Mouse (Mus musculus) liver, postnatal 0 days (tissue): Measurements from ENCODE around the gene Kcnn1. TPM values are rescaled to one million over a fixed set of nuclear protein-coding genes. Genes with fewer than 3 reads are reported as not detected.

Experiments used
- ATAC-seq: fragments of 200-750 bp; cut with Nextera tagmentation; 2 replicates; pipeline ENCODE4 v1.8.0; 2017; ENCODE audit warnings: mild to moderate bottlenecking, moderate library complexity
- DNase-seq: peaks from one replicate; pipeline ENCODE4 v3.0.0-alpha.2; 2016
- H3K27ac ChIP-seq: fragments of 300-500 bp; sonication (generic); 2 replicates; pipeline ENCODE4 v1.5.1; 2014; ENCODE audit warnings: antibody characterized with exemption, moderate library complexity, mild to moderate bottlenecking, low read depth
- H3K27me3 ChIP-seq: fragments of 300-500 bp; sonication (generic); 2 replicates; pipeline ENCODE4 v1.6.1; 2014; ENCODE audit warnings: low read length, control low read depth, mixed read lengths; ENCODE audit not compliant: insufficient read depth
- H3K36me3 ChIP-seq: fragments of 300-500 bp; sonication (generic); replicated peaks from 2 replicates; pipeline ENCODE4 v1.6.1; 2014; ENCODE audit warnings: mild to moderate bottlenecking, control low read depth, low read length, moderate library complexity, mixed read lengths; ENCODE audit not compliant: insufficient read depth
- H3K4me1 ChIP-seq: fragments of 300-500 bp; sonication (generic); 2 replicates; pipeline ENCODE4 v1.6.1; 2014; ENCODE audit warnings: antibody characterized with exemption, mild to moderate bottlenecking, control low read depth; ENCODE audit not compliant: insufficient read depth
- H3K4me2 ChIP-seq: fragments of 300-500 bp; sonication (generic); 2 replicates; pipeline ENCODE4 v1.6.1; 2014; ENCODE audit warnings: low read depth, mild to moderate bottlenecking, low read length, moderate library complexity, mixed read lengths
- H3K4me3 ChIP-seq: fragments of 300-500 bp; sonication (generic); 2 replicates; pipeline ENCODE4 v1.5.1; 2014; ENCODE audit warnings: low read depth, low read length
- H3K9ac ChIP-seq: fragments of 300-500 bp; sonication (generic); replicated peaks from 2 replicates; pipeline ENCODE4 v1.6.1; 2014; ENCODE audit warnings: mild to moderate bottlenecking, moderate library complexity
- H3K9me3 ChIP-seq: fragments of 300-500 bp; sonication (generic); 2 replicates; pipeline ENCODE4 v1.6.1; 2016; ENCODE audit warnings: mild to moderate bottlenecking, control low read depth, low read length, mixed read lengths
- CTCF ChIP-seq: sonication (generic); IDR thresholded peaks from 2 replicates; pipeline ENCODE4 v1.5.1; 2016; ENCODE audit warnings: antibody characterized with exemption, low read depth
- EP300 ChIP-seq: IDR thresholded peaks from 2 replicates; pipeline ENCODE4 v1.6.1; 2016; ENCODE audit warnings: antibody characterized with exemption, low read depth, mild to moderate bottlenecking
- WGBS: fragments of 180-500 bp; shearing (Covaris S2); extraction: QIAGEN DNeasy Blood & Tissue Kit; methylation state at CpG from one replicate; pipeline ENCODE4 v1.1.7; 2014; ENCODE audit not compliant: insufficient replicate concordance; 5-methylcytosine and 5-hydroxymethylcytosine counted together
- polyA plus RNA-seq: library from polyadenylated mRNA; unstranded; fragments of >200 nt; fragmentation: Nextera tagmentation; extraction: Ambion mirVana; gene quantifications from 2 replicates; pipeline ENCODE4 v1.2.1, GENCODE M21; 2015

Kcnn1 gene
- polyA plus RNA-seq, 1 experiment from 2014 or later = 0.19 TPM

- Histone ChIP-seq H3K4me3 (no peak overlapping the region), H3K27ac (no peak overlapping the region), H3K27me3 (peaks cover 42% of the 10 kb centered on the region), H3K9ac (no peak overlapping the region), H3K4me2 (no peak overlapping the region), H3K4me1 (peaks cover 18% of the 10 kb centered on the region), H3K9me3 (no peaks in the 10 kb centered on the region), H3K36me3 (peaks cover 18% of the 10 kb centered on the region)
- TF ChIP-seq CTCF = no peak
- no peak for TF ChIP-seq EP300
- DNase-seq = no peak
- no peak for ATAC-seq
- WGBS = 86% methylated on average over 5 of the region's 5 CpGs
Observed at GRCm38 (mm10) chr8:70890656-70891055, 27.6 kb upstream of the Kcnn1 start.

- no peaks in the 10 kb centered on the region for H3K9me3 ChIP-seq
- peaks cover 21% of the 10 kb centered on the region for H3K4me1 ChIP-seq
- H3K36me3 ChIP-seq = no peaks in the 10 kb centered on the region
- no peak overlapping the region for H3K27ac ChIP-seq
- H3K27me3 ChIP-seq = peaks cover 34% of the 10 kb centered on the region
- H3K4me2 ChIP-seq = no peak overlapping the region
- DNase-seq (peak; percentile 87), ATAC-seq (peak; percentile 57)
- H3K9ac ChIP-seq = no peak overlapping the region
- WGBS = 10% methylated on average over 16 of the region's 18 CpGs
- TF ChIP-seq EP300 (no peak), CTCF (no peak)
- no peak overlapping the region for H3K4me3 ChIP-seq
Observed at GRCm38 (mm10) chr8:70887669-70888068, 24.6 kb upstream of the Kcnn1 start.

- ATAC-seq (no peak), DNase-seq (peak; percentile 67)
- H3K27me3 ChIP-seq = peaks cover 14% of the 10 kb centered on the region
- no peaks in the 10 kb centered on the region for H3K9me3 ChIP-seq
- H3K4me1 ChIP-seq = peaks cover 8% of the 10 kb centered on the region
- WGBS = 14% methylated on average over 12 of the region's 12 CpGs
- no peak overlapping the region for H3K9ac ChIP-seq
- H3K4me3 ChIP-seq = no peak overlapping the region
- no peak overlapping the region for H3K27ac ChIP-seq
- no peaks in the 10 kb centered on the region for H3K36me3 ChIP-seq
- H3K4me2 ChIP-seq = no peak overlapping the region
- no peak for TF ChIP-seq CTCF
- no peak for TF ChIP-seq EP300
Observed at GRCm38 (mm10) chr8:70885612-70886011, 22.6 kb upstream of the Kcnn1 start.

- no peak for ATAC-seq
- H3K4me1 ChIP-seq = peaks cover 8% of the 10 kb centered on the region
- no peak overlapping the region for H3K27ac ChIP-seq
- DNase-seq = no peak
- H3K9ac ChIP-seq = no peak overlapping the region
- TF ChIP-seq EP300 = no peak
- TF ChIP-seq CTCF = no peak
- H3K36me3 ChIP-seq = no peaks in the 10 kb centered on the region
- peaks cover 8% of the 10 kb centered on the region for H3K27me3 ChIP-seq
- no peaks in the 10 kb centered on the region for H3K9me3 ChIP-seq
- no peak overlapping the region for H3K4me2 ChIP-seq
- no peak overlapping the region for H3K4me3 ChIP-seq
- WGBS = 49% methylated on average over 10 of the region's 10 CpGs
Observed at GRCm38 (mm10) chr8:70884683-70885082, 21.6 kb upstream of the Kcnn1 start.

GRCm38 (mm10) chr8:70884186-70884585 lies 21.1 kb upstream of the Kcnn1 start:
- Histone ChIP-seq H3K27ac (no peak overlapping the region), H3K36me3 (no peaks in the 10 kb centered on the region), H3K4me1 (peaks cover 8% of the 10 kb centered on the region), H3K9me3 (no peaks in the 10 kb centered on the region), H3K4me2 (no peak overlapping the region), H3K9ac (no peak overlapping the region), H3K4me3 (no peak overlapping the region), H3K27me3 (peaks cover 6% of the 10 kb centered on the region)
- TF ChIP-seq EP300 = no peak
- TF ChIP-seq CTCF = no peak
- ATAC-seq = no peak
- WGBS = 71% methylated on average over 4 of the region's 4 CpGs
- no peak for DNase-seq

GRCm38 (mm10) chr8:70880546-70880945 lies 17.5 kb upstream of the Kcnn1 start:
- Histone ChIP-seq H3K36me3 (no peaks in the 10 kb centered on the region), H3K27ac (no peak overlapping the region), H3K9me3 (no peaks in the 10 kb centered on the region), H3K4me2 (no peak overlapping the region), H3K27me3 (no peaks in the 10 kb centered on the region), H3K4me3 (no peak overlapping the region), H3K4me1 (peaks cover 5% of the 10 kb centered on the region; the same call in 1 of the 2 replicates), H3K9ac (no peak overlapping the region)
- no peak for ATAC-seq
- DNase-seq = no peak
- TF ChIP-seq CTCF (no peak), EP300 (no peak)
- 45% methylated on average over 11 of the region's 11 CpGs for WGBS

GRCm38 (mm10) chr8:70880126-70880525 lies 17.1 kb upstream of the Kcnn1 start:
- DNase-seq (no peak), ATAC-seq (no peak)
- Histone ChIP-seq H3K27ac (no peak overlapping the region), H3K27me3 (no peaks in the 10 kb centered on the region), H3K9me3 (no peaks in the 10 kb centered on the region), H3K4me2 (no peak overlapping the region), H3K9ac (no peak overlapping the region), H3K4me1 (peaks cover 4% of the 10 kb centered on the region; the same call in 1 of the 2 replicates), H3K36me3 (no peaks in the 10 kb centered on the region), H3K4me3 (no peak overlapping the region)
- 16% methylated on average over 4 of the region's 4 CpGs for WGBS
- TF ChIP-seq EP300 (no peak), CTCF (no peak)
